Mouse (Mus musculus): ENCODE measurements at regions not wholly inside any gene's neighbourhood (a gene's known extent, or its start where the extent isn't known, plus 50 kb on each side); places are given as distances from the start of the nearest gene placed in this dataset.
"Not testable (repeated sequence)": the region's sequence is repeated elsewhere in the genome, so short reads cannot be mapped to it uniquely, and the experiment has no call there.

- DNase-seq (ENCODE audit: low read depth): peak; percentile 21
These were observed 138.2 kb upstream of the Tbl1xr1 start for GRCm38 (mm10) chr3:21938071-21938848.

- DNase-seq (ENCODE audit: low read depth): peak; percentile 77
These were observed 136.7 kb upstream of the Tbl1xr1 start for GRCm38 (mm10) chr3:21939738-21940137.

GRCm38 (mm10) chr3:21941596-21941995 lies 134.9 kb upstream of the Tbl1xr1 start:
- peak; percentile 14 for DNase-seq (ENCODE audit: low read depth)

GRCm38 (mm10) chr3:21942912-21943311 lies 133.5 kb upstream of the Tbl1xr1 start:
- DNase-seq (ENCODE audit: low read depth): peak; percentile 77

GRCm38 (mm10) chr3:21945775-21946174 lies 130.7 kb upstream of the Tbl1xr1 start:
- no peak for DNase-seq (ENCODE audit: low read depth)

- peak; percentile 30 for DNase-seq (ENCODE audit: low read depth)
These were observed 129.0 kb upstream of the Tbl1xr1 start for GRCm38 (mm10) chr3:21947320-21948073.

GRCm38 (mm10) chr3:21948074-21948659 lies 128.3 kb upstream of the Tbl1xr1 start:
- peak; percentile 20 for DNase-seq (ENCODE audit: low read depth)

- peak; percentile 46 for DNase-seq (ENCODE audit: low read depth)
These were observed 127.0 kb upstream of the Tbl1xr1 start for GRCm38 (mm10) chr3:21949459-21949858.

GRCm38 (mm10) chr3:21950571-21950970 lies 125.9 kb upstream of the Tbl1xr1 start:
- DNase-seq (ENCODE audit: low read depth): no peak

GRCm38 (mm10) chr3:21951446-21952285 lies 124.8 kb upstream of the Tbl1xr1 start:
- peak; percentile 65 for DNase-seq (ENCODE audit: low read depth)

GRCm38 (mm10) chr3:21952695-21953415 lies 123.6 kb upstream of the Tbl1xr1 start:
- peak; percentile 91 for DNase-seq (ENCODE audit: low read depth)

GRCm38 (mm10) chr3:21953416-21953810 lies 123.0 kb upstream of the Tbl1xr1 start:
- DNase-seq (ENCODE audit: low read depth): peak; percentile 81

- DNase-seq (ENCODE audit: low read depth): peak; percentile 67
These were observed 120.8 kb upstream of the Tbl1xr1 start for GRCm38 (mm10) chr3:21955681-21956080.

GRCm38 (mm10) chr3:21957105-21957504 lies 119.3 kb upstream of the Tbl1xr1 start:
- not testable (repeated sequence) for DNase-seq (ENCODE audit: low read depth)

- no peak for DNase-seq (ENCODE audit: low read depth)
These were observed 117.7 kb upstream of the Tbl1xr1 start for GRCm38 (mm10) chr3:21958595-21959286.

- peak; percentile 71 for DNase-seq (ENCODE audit: low read depth)
These were observed 115.4 kb upstream of the Tbl1xr1 start for GRCm38 (mm10) chr3:21961091-21961490.

GRCm38 (mm10) chr3:21961746-21962145 lies 114.7 kb upstream of the Tbl1xr1 start:
- DNase-seq (ENCODE audit: low read depth): peak; percentile 87

GRCm38 (mm10) chr3:21962360-21962782 lies 114.1 kb upstream of the Tbl1xr1 start:
- DNase-seq (ENCODE audit: low read depth): peak; percentile 80

GRCm38 (mm10) chr3:21962921-21963732 lies 113.3 kb upstream of the Tbl1xr1 start:
- peak; percentile 70 for DNase-seq (ENCODE audit: low read depth)
